Mouse (Mus musculus) gastrocnemius, postnatal 4 days (tissue): Measurements from ENCODE around the gene Clasp1. TPM values are rescaled to one million over a fixed set of nuclear protein-coding genes. Genes with fewer than 3 reads are reported as not detected.
A peak's percentile ranks its signal among the peaks of the same experiment; 100 is the strongest.

Experiments
- DNase-seq, 2 experiments: peaks; one replicate each; pipeline ENCODE4 v3.0.0; 2021 to 2022; ENCODE audit warnings: low spot score in 2 of 2, mixed read lengths in 2 of 2
- total RNA-seq, 2 experiments: library from RNA; stranded (reverse); gene quantifications; 2 replicates each; pipeline ENCODE4 v1.2.3; 2021

The Clasp1 gene
- total RNA-seq, 2 experiments from 2014 or later, result 116 to 132 TPM

GRCm38 (mm10) chr1:118447131-118447530, 58.3 kb downstream of the Clasp1 start:
- DNase-seq, result no peak

GRCm38 (mm10) chr1:118448214-118448613, 59.4 kb downstream of the Clasp1 start:
- no peak for DNase-seq

GRCm38 (mm10) chr1:118450891-118451450, 62.1 kb downstream of the Clasp1 start:
- DNase-seq, result no peak

- no peak for DNase-seq
Measured at GRCm38 (mm10) chr1:118453577-118453976, 64.7 kb downstream of the Clasp1 start.

GRCm38 (mm10) chr1:118454817-118455216, 66.0 kb downstream of the Clasp1 start:
- no peak for DNase-seq

GRCm38 (mm10) chr1:118457256-118457882, 68.5 kb downstream of the Clasp1 start:
- DNase-seq, result no peak

GRCm38 (mm10) chr1:118457883-118458259, 69.0 kb downstream of the Clasp1 start:
- DNase-seq, result no peak

- DNase-seq, result no peak
Measured at GRCm38 (mm10) chr1:118458279-118458678, 69.4 kb downstream of the Clasp1 start.

- peak; percentile 69 to 86 for DNase-seq
Measured at GRCm38 (mm10) chr1:118458963-118459920, 70.4 kb downstream of the Clasp1 start.

- no peak for DNase-seq
Measured at GRCm38 (mm10) chr1:118460716-118461115, 71.9 kb downstream of the Clasp1 start.

GRCm38 (mm10) chr1:118466041-118466440, 77.2 kb downstream of the Clasp1 start:
- DNase-seq, result no peak

GRCm38 (mm10) chr1:118472386-118472785, 83.5 kb downstream of the Clasp1 start:
- DNase-seq, result no peak

GRCm38 (mm10) chr1:118476919-118477318, 88.1 kb downstream of the Clasp1 start:
- no peak for DNase-seq

- no peak for DNase-seq
Measured at GRCm38 (mm10) chr1:118479246-118479645, 90.4 kb downstream of the Clasp1 start.

- no peak for DNase-seq
Measured at GRCm38 (mm10) chr1:118480484-118481364, 91.9 kb downstream of the Clasp1 start.

- no peak for DNase-seq
Measured at GRCm38 (mm10) chr1:118481365-118481702, 92.5 kb downstream of the Clasp1 start.

GRCm38 (mm10) chr1:118481703-118482102, 92.8 kb downstream of the Clasp1 start:
- DNase-seq, result no peak

GRCm38 (mm10) chr1:118482285-118483019, 93.6 kb downstream of the Clasp1 start:
- no peak for DNase-seq

- no peak for DNase-seq
Measured at GRCm38 (mm10) chr1:118483504-118484096, 94.7 kb downstream of the Clasp1 start.

- DNase-seq, result no peak
Measured at GRCm38 (mm10) chr1:118485572-118485971, 96.7 kb downstream of the Clasp1 start.
